16 mouse cellular contexts compared by ENCODE assay signal in the genomic region with DNA sequence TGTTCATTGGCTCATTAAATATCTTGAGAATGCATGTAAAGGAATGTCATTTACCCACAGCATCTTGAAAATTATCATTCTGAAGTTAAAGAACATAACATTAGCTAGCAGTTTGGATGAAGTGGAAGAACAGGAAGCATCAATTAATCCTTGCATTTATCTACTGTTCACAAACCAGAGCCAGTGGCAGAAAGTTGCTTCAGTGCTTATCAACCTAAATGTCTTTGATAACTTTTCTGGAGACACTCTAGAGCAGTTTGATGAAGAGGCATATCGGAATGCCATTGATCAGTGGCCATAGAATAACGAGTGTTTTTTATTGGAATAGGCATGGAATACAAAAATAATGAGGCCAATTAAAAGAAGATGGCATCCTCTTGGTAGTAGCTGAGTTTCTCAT.
"Had no signal": no experiment of that assay in that cellular context is flagged by ENCODE, and none has a peak within 500 bp of the region (broad histone marks: within the 10 kb centered on the region; RNA-seq: fewer than 3 reads in every experiment).

No protein-coding gene starts in this region.

- DNase-seq: retina, postnatal 1 day; right cerebral cortex, adult 18-20 months; right cerebral cortex, postnatal 14 days; right cerebral cortex, postnatal 25 days; right cerebral cortex, postnatal 4 days; spleen, adult 18-20 months; thymus, adult 18-20 months; thymus, adult 2 months; thymus, postnatal 14 days; thymus, postnatal 25 days; thymus, postnatal 36 days; thymus, postnatal 4 days had no signal

- H3K36me3 ChIP-seq: neural tube, embryonic 13.5 days; neural tube, embryonic 15.5 days; stomach, embryonic 15.5 days had no signal

- H3K4me1 ChIP-seq: neural tube, embryonic 13.5 days; neural tube, embryonic 15.5 days; stomach, embryonic 15.5 days had no signal

- H3K27ac ChIP-seq: neural tube, embryonic 13.5 days; neural tube, embryonic 15.5 days; stomach, embryonic 15.5 days; stomach, postnatal 0 days had no signal

- H3K9ac ChIP-seq: neural tube, embryonic 13.5 days; neural tube, embryonic 15.5 days; stomach, embryonic 15.5 days had no signal

- H3K9me3 ChIP-seq: neural tube, embryonic 13.5 days; neural tube, embryonic 15.5 days; stomach, embryonic 15.5 days had no signal

- H3K27me3 ChIP-seq: neural tube, embryonic 13.5 days; neural tube, embryonic 15.5 days; stomach, embryonic 15.5 days had no signal

- H3K4me3 ChIP-seq: neural tube, embryonic 13.5 days; neural tube, embryonic 15.5 days; stomach, embryonic 15.5 days had no signal
